Mouse (Mus musculus) ES-CJ7 (cell line): Measurements from ENCODE around the gene Ttll9.

Source experiments
- DNase-seq: peaks from one replicate; pipeline ENCODE4 v3.0.0; 2011; ENCODE audit warnings: low read depth, low spot score

Ttll9 gene

DNA sequence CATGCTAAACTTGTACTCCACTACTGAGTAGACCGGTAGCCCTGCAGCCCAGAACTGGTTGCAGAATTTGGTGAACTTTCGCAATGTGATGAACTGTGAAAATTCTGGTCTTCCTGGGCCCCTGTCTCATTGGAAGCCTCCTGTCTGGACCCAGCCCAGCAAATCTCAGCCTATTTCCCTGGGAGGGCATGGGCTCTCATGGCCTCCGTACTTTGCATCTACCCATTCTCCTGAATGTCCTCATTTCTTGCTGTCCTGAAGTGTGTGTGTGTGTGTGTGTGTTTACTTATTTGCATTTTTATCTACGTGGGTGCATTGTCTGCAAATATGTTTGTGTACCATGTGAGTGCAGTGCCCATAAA, 87.7 kb downstream of the Ttll9 start:
- no peak for DNase-seq

DNA sequence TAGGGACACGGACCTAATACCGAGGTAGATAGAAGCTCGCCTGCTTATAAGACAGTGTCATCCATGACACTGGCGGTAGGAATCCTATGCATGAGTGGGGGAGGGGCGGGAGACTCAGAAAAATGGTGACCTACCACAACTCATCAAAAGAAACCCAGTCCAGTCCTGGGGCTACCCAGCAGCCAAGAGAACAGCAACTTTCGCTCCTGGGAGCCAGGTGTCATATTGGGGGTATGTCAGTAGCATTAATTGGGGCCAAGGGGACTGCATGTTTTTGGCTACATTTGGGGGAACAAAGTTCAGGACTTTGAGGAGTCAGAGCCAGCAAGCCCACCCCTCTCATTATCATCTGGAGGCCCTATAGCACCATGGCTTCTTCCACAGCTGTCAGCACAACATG, 88.8 kb downstream of the Ttll9 start:
- DNase-seq = no peak

DNA sequence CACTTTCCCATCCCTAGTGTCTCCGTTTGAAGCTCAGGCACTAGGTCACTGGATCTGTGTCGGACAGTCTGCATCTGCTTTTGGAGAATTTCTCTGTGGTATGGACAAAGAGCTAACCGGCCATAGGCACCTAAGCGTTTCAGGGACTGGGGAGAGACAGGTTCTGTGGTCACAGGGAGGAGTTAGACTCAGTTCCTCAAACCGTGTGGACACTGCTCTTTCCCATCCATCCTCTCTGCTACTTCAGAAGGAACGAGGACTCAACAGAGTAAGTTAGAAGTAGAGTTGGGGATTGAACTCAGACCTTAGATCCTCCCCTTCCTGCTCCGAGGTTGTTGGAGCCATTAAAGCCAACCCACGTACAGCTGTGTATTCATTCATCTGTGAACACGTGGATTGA, 89.3 kb downstream of the Ttll9 start:
- DNase-seq = no peak

DNA sequence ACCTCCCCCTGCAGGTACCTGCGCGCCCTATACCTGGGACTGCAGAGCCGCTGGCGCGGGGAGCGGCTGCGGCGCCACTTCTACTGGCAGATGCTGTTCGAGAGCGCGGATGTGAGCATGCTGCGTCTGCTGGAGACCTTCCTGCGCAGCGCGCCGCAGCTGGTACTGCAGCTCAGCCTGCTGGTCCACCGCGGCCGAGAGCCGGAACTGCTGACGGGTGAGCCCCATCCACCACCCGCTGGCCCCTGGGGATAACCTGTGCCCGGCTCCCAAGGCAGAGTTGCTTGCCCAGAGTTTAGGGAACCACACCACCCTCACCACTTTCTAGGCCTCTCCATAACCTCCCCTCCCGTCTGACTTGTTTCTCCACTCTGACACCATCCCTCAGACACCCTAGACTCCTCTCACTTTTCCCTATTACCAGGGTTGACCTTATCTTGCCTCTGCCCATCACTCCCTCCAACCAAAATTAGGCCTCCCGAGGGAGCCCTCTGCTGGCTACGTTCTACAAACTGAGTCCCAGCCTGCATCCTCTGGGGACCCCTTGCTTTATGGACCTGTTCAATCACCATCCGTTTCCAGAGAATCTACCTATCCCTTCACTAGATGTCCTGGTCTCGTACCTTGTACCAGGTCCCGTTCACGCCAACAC, 90.5 kb downstream of the Ttll9 start:
- DNase-seq = peak; percentile 60

DNA sequence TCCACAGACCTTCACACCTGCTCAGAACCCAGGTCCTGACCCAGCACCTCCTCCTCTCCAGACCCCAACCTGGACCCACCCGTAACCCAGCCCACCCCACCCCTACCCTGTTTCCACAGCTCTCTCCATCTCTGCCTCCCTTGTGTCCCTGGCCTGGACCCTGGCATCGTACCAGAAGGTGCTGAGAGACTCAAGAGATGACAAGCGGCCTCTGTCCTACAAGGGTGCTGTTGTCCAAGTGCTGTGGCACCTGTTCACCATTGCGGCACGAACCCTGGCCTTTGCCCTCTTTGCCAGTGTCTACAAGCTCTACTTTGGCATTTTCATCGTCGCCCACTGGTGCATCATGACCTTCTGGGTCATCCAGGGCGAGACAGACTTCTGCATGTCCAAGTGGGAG, 91.6 kb downstream of the Ttll9 start:
- DNase-seq = no peak

DNA sequence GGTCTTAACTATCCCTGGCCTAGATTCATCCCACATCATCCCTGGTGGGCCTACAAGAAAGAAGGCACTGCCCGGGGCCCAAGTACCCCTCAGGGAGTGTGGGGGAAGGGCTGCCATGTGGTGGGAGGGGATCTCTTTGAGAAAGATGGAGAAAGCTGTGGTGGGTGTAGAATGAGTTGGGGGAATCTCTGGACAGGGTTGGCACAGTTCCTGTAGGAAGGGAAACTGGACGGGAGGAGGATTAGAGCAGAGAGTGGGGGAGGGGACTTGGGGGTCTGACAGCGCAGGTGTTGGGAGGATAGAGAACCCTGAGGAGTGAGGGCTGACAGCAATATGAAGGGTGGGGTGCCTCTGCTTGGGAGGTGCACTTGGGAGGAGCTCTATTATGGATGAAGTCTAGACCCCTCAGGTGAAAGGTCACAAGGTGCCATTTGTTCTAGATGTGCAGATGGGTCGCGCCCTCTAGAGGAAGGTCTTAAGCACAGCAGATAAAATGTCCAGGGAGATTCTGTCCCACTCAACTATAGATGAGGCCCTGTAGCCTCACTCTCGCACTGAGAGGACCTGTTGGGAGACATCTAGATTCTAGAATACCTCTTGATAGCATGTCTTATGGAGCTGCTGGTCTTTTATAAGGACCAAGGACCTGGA, 93.1 kb downstream of the Ttll9 start:
- DNase-seq = peak; percentile 60
